Mouse (Mus musculus) ES-Bruce4 (cell line): ENCODE results near the gene Gabrb2. TPM values are rescaled to one million over a fixed set of nuclear protein-coding genes. Genes with fewer than 3 reads are reported as not detected.

Experiments used
- H3K27ac ChIP-seq: 2 replicates; pipeline ENCODE4 v1.5.1; 2012; ENCODE audit warnings: low read length, inconsistent platforms; ENCODE audit not compliant: insufficient read depth
- H3K27me3 ChIP-seq: 2 replicates; pipeline ENCODE4 v1.6.1; 2012; ENCODE audit warnings: mild to moderate bottlenecking, low read length, inconsistent platforms; ENCODE audit not compliant: control insufficient read depth, poor library complexity, insufficient read depth, severe bottlenecking
- H3K36me3 ChIP-seq: 2 replicates; pipeline ENCODE4 v1.6.1; 2012; ENCODE audit warnings: inconsistent platforms, mild to moderate bottlenecking, low read length, moderate library complexity; ENCODE audit not compliant: control insufficient read depth, poor library complexity, insufficient read depth, severe bottlenecking
- H3K4me1 ChIP-seq: one replicate; pipeline ENCODE4 v1.8.1; 2011; ENCODE audit warnings: low read length; ENCODE audit not compliant: control insufficient read depth, insufficient read depth
- H3K4me3 ChIP-seq: 2 replicates; pipeline ENCODE4 v1.5.1; 2011; ENCODE audit warnings: low read depth, mild to moderate bottlenecking, low read length
- H3K9ac ChIP-seq: 2 replicates; pipeline ENCODE4 v1.6.1; 2012; ENCODE audit warnings: low read depth, mild to moderate bottlenecking, inconsistent platforms; ENCODE audit not compliant: poor library complexity, severe bottlenecking
- H3K9me3 ChIP-seq: replicated peaks from 2 replicates; pipeline ENCODE4 v1.6.1; 2012; ENCODE audit warnings: mild to moderate bottlenecking, low read length, inconsistent platforms; ENCODE audit not compliant: control insufficient read depth, poor library complexity, insufficient read depth, severe bottlenecking
- CTCF ChIP-seq: IDR thresholded peaks from one replicate; pipeline ENCODE4 v1.8.1; 2011; ENCODE audit warnings: low read depth, low read length
- EP300 ChIP-seq: IDR thresholded peaks from 2 replicates; pipeline ENCODE4 v1.6.1; 2011; ENCODE audit warnings: low read depth, low read length; ENCODE audit not compliant: insufficient read depth
- POLR2A ChIP-seq: IDR thresholded peaks from one replicate; pipeline ENCODE4 v1.8.1; 2011; ENCODE audit warnings: low read length; ENCODE audit not compliant: insufficient read depth
- polyA plus RNA-seq: library from polyadenylated mRNA; stranded (reverse); fragments of >200 nt; gene quantifications from 2 replicates; pipeline ENCODE4 v1.2.4, GENCODE M21; 2011; ENCODE audit warnings: low read depth; ENCODE audit not compliant: missing spikeins, insufficient read depth, insufficient read length

The Gabrb2 gene
- polyA plus RNA-seq, 1 experiment: not detected

GRCm38 (mm10) chr11:42651572-42651971 lies 232.0 kb downstream of the Gabrb2 start:
- Histone ChIP-seq H3K27me3 (no peaks in the 10 kb centered on the region), H3K4me3 (no peak overlapping the region), H3K36me3 (no peaks in the 10 kb centered on the region), H3K27ac (no peak overlapping the region), H3K9ac (no peak overlapping the region), H3K9me3 (no peaks in the 10 kb centered on the region), H3K4me1 (no peaks in the 10 kb centered on the region)
- TF ChIP-seq EP300 (no peak), POLR2A (no peak), CTCF (no peak)

GRCm38 (mm10) chr11:42654189-42654588 lies 234.6 kb downstream of the Gabrb2 start:
- Histone ChIP-seq H3K4me3 (no peak overlapping the region), H3K9me3 (no peaks in the 10 kb centered on the region), H3K27ac (no peak overlapping the region), H3K4me1 (no peaks in the 10 kb centered on the region), H3K27me3 (no peaks in the 10 kb centered on the region), H3K36me3 (no peaks in the 10 kb centered on the region), H3K9ac (no peak overlapping the region)
- TF ChIP-seq POLR2A (no peak), CTCF (no peak), EP300 (no peak)

- TF ChIP-seq EP300: no peak
- no peak for TF ChIP-seq CTCF
- no peak for TF ChIP-seq POLR2A
- no peaks in the 10 kb centered on the region for H3K9me3 ChIP-seq
- no peak overlapping the region for H3K4me3 ChIP-seq
- no peak overlapping the region for H3K27ac ChIP-seq
- H3K27me3 ChIP-seq: no peaks in the 10 kb centered on the region
- H3K4me1 ChIP-seq: no peaks in the 10 kb centered on the region
- no peak overlapping the region for H3K9ac ChIP-seq
- no peaks in the 10 kb centered on the region for H3K36me3 ChIP-seq
Observed at GRCm38 (mm10) chr11:42668657-42669056, 249.1 kb downstream of the Gabrb2 start.

Other genes starting within 250 kb of the Gabrb2 start
- gene Gabra1, start 236.8 kb upstream of the Gabrb2 start, polyA plus RNA-seq: not detected in 2 replicates
- not detected in 2 replicates for gene Gabra6, start 98.7 kb upstream of the Gabrb2 start, polyA plus RNA-seq